Mouse (Mus musculus) lung, postnatal 0 days (tissue): Measurements from ENCODE around the gene Vps9d1. TPM values are rescaled to one million over a fixed set of nuclear protein-coding genes. Genes with fewer than 3 reads are reported as not detected.

Experiments
- ATAC-seq: fragments of 200-750 bp; cut with Nextera tagmentation; 2 replicates; pipeline ENCODE4 v1.8.0; 2017; ENCODE audit warnings: moderate library complexity
- DNase-seq: peaks from one replicate; pipeline ENCODE4 v3.0.0-alpha.2; 2016; ENCODE audit warnings: low spot score
- H3K27ac ChIP-seq: fragments of 300-500 bp; sonication (generic); 2 replicates; pipeline ENCODE4 v1.5.1; 2014; ENCODE audit warnings: antibody characterized with exemption, mild to moderate bottlenecking, low read length, mixed read lengths
- H3K27me3 ChIP-seq: fragments of 300-500 bp; sonication (generic); replicated peaks from 2 replicates; pipeline ENCODE4 v1.6.1; 2014; ENCODE audit warnings: low read length, mixed read lengths; ENCODE audit not compliant: insufficient read depth
- H3K36me3 ChIP-seq: fragments of 300-500 bp; sonication (generic); 2 replicates; pipeline ENCODE4 v1.6.1; 2014; ENCODE audit warnings: low read length, mixed read lengths; ENCODE audit not compliant: insufficient read depth
- H3K4me1 ChIP-seq: fragments of 300-500 bp; sonication (generic); 2 replicates; pipeline ENCODE4 v1.6.1; 2014; ENCODE audit warnings: antibody characterized with exemption, low read depth, low read length, mixed read lengths; ENCODE audit not compliant: insufficient read depth
- H3K4me2 ChIP-seq: fragments of 300-500 bp; sonication (generic); replicated peaks from 2 replicates; pipeline ENCODE4 v1.6.1; 2014; ENCODE audit warnings: low read depth, mild to moderate bottlenecking, low read length, moderate library complexity, mixed read lengths
- H3K4me3 ChIP-seq: fragments of 300-500 bp; sonication (generic); 2 replicates; pipeline ENCODE4 v1.5.1; 2014; ENCODE audit warnings: low read depth, low read length
- H3K9ac ChIP-seq: fragments of 300-500 bp; sonication (generic); replicated peaks from 2 replicates; pipeline ENCODE4 v1.6.1; 2014; ENCODE audit warnings: low read depth, mild to moderate bottlenecking
- H3K9me3 ChIP-seq: fragments of 300-500 bp; sonication (generic); 2 replicates; pipeline ENCODE4 v1.6.1; 2016; ENCODE audit warnings: low read length, mixed read lengths
- CTCF ChIP-seq: IDR thresholded peaks from 2 replicates; pipeline ENCODE4 v1.5.1; 2016; ENCODE audit warnings: antibody characterized with exemption, mild to moderate bottlenecking
- EP300 ChIP-seq: IDR thresholded peaks from 2 replicates; pipeline ENCODE4 v1.6.1; 2016; ENCODE audit warnings: antibody characterized with exemption, mild to moderate bottlenecking, control low read depth
- WGBS: fragments of 180-500 bp; shearing (Covaris S2); extraction: QIAGEN DNeasy Blood & Tissue Kit; methylation state at CpG from one replicate; pipeline ENCODE4 v1.1.7; 2014; 5-methylcytosine and 5-hydroxymethylcytosine counted together
- polyA plus RNA-seq: library from polyadenylated mRNA; unstranded; fragments of >200 nt; fragmentation: Nextera tagmentation; extraction: Ambion mirVana; gene quantifications from 2 replicates; pipeline ENCODE4 v1.2.1, GENCODE M21; 2015

Gene Vps9d1
- polyA plus RNA-seq, 1 experiment from 2014 or later = 14.0 TPM

DNA sequence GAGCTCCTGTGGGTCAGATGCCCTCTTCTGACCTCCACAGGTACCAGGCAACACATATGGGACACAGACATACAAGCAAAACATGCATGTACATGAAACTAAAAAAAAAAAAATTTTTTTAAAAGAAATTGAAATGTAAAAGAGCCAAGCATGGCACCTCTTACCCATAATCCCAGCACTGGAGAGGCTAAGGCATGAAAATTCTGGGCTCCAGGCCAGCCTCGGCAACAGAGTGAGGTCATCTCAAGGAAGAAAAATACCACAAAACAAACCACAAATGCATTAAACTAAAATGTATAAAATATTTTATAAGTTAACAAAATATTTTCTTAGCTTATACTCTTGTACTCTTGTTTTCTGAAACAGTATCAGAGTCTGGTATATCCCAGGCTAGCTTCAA, 33.2 kb downstream of the Vps9d1 start:
- H3K9me3 ChIP-seq = no peaks in the 10 kb centered on the region
- H3K4me2 ChIP-seq = no peak overlapping the region
- H3K4me3 ChIP-seq = no peak overlapping the region
- WGBS = 48% methylated on average over 1 of the region's 1 CpGs
- no peak for ATAC-seq
- no peak for DNase-seq
- H3K27ac ChIP-seq = no peak overlapping the region
- no peaks in the 10 kb centered on the region for H3K36me3 ChIP-seq
- no peak overlapping the region for H3K9ac ChIP-seq
- 0 out of 2 replicates have a peak, but pooled peaks cover 3% of the 10 kb centered on the region for H3K4me1 ChIP-seq
- TF ChIP-seq EP300 = no peak
- no peak for TF ChIP-seq CTCF
- H3K27me3 ChIP-seq = no peaks in the 10 kb centered on the region

DNA sequence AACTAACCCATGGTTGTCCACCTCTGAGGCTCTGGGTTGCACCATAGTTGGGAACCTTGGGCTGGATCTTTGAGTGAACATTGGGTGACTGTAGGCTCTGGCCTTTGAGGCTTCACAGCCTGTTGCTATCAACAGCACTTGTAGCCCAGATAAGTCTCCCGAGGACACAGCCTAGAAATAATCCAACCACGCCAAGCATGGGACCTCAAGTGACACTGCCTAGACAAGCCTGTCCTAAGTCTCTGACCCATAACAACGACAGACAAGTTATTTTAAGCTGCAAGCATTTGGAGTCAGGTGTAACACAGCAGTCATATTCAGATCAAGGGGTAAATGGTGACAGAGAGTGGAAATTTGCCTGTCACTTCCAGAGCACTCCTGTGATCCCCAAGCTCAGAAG, 38.7 kb downstream of the Vps9d1 start:
- Histone ChIP-seq H3K27me3 (no peaks in the 10 kb centered on the region), H3K36me3 (no peaks in the 10 kb centered on the region), H3K4me1 (peaks cover 8% of the 10 kb centered on the region; the same call in 1 of the 2 replicates), H3K4me3 (no peak overlapping the region), H3K9ac (no peak overlapping the region), H3K4me2 (no peak overlapping the region), H3K9me3 (no peaks in the 10 kb centered on the region), H3K27ac (no peak overlapping the region)
- TF ChIP-seq EP300 = no peak
- no peak for TF ChIP-seq CTCF
- DNase-seq (no peak), ATAC-seq (no peak)
- WGBS = 68% methylated on average over 3 of the region's 3 CpGs

DNA sequence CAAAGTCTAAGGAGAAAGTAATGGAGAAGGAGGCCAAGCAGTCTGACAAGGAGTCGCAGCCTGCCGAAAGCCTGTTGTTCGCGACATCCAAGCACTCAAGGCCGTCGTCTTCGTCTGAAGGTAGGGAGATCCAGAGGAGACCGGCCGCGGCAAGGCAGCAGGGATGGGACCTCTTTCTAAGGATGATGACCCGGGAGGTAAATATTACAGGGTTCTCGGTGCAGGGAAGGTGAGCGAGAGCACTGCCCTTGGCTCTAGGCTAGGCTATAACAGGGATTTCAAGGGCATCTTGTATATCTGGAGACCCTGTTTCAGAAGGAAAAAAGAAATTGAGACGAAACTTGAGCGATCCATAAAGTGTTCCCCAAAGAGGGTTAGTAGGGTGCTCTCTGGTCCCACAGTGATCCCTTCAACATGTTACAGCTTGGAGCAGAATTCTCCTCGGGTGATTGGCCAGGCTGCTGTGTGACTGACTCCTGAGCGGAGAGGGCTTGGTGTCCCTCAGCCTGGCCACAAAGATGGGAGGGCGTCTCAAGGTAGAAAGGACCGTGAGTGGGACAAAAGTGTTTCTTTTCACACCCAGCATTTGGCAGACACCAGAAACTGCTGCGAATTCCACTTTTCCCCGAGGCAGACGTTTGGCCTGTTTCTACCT, 40.9 kb downstream of the Vps9d1 start:
- H3K27me3 ChIP-seq = no peaks in the 10 kb centered on the region
- no peaks in the 10 kb centered on the region for H3K9me3 ChIP-seq
- peaks cover 8% of the 10 kb centered on the region; the same call in 1 of the 2 replicates for H3K4me1 ChIP-seq
- DNase-seq = no peak
- WGBS = 12% methylated on average over 22 of the region's 22 CpGs
- peak overlapping the region; percentile 96 for H3K9ac ChIP-seq
- no peak for TF ChIP-seq EP300
- TF ChIP-seq CTCF = no peak
- peaks cover 12% of the 10 kb centered on the region; the same call in 1 of the 2 replicates for H3K36me3 ChIP-seq
- ATAC-seq = peak; percentile 15
- H3K4me3 ChIP-seq = peak overlapping the region; percentile 73
- H3K4me2 ChIP-seq = peak overlapping the region; percentile 88
- H3K27ac ChIP-seq = 0 out of 2 replicates have a peak overlapping the region, but pooled peaks have one; percentile 11

DNA sequence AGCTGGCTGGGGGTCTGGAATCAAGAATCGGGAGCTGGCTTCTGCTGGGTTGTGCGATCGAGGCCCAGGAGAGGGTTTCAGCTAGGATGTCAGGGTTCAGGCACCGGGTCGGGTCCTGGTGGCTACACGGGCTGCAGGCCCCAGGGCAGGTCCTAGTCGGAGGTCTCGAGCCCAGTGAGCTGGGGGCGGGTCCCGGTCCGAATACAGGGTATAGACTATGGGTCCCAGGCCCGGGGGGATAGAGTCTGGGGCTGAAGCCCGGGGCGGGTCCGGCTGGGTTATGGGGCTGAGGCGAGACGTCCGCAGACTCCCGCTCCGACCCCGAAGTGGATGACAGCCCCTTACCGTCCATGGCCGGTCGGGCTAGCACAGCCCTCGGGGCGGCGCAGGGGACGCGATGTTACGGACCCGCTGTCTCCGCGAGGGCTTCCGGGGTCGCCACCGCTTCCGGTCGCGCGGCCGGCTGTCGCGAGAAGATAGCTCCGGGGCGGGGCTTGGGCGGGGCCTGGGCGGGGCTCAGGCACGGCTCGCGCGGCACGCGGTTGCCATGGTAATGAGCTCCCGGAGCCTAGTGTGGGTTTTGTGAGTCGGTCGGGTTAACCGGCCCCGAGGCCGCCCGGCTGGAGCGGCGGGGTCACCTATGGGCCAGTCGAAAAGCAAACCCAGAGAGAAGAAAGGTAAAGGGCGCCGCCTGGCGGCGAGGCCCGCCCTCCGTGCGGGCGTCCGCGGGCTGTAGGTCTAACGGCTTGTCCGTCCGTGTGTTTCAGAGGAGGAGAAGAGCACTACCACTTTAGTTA, 41.6 kb downstream of the Vps9d1 start, which contains the start of the genes Chmp1a and Spata33:
TSS of gene Chmp1a (minus strand) at position 443 of the 797 bp plus-strand sequence.
TSS of gene Spata33 (plus strand) at position 512 of the 797 bp plus-strand sequence.
- Histone ChIP-seq H3K27me3 (no peaks in the 10 kb centered on the region), H3K9ac (peak within 1 kb of the TSS; percentile 96), H3K9me3 (no peaks in the 10 kb centered on the region), H3K4me3 (peak within 1 kb of the TSS; percentile 73), H3K4me2 (peak within 1 kb of the TSS; percentile 88), H3K27ac (peak within 1 kb of the TSS; percentile 61), H3K36me3 (peaks cover 12% of the 10 kb centered on the region; the same call in 1 of the 2 replicates), H3K4me1 (peaks cover 8% of the 10 kb centered on the region; the same call in 1 of the 2 replicates)
- DNase-seq (peak; percentile 98), ATAC-seq (peak; percentile 96)
- under 1% methylated on average over 72 of the region's 76 CpGs for WGBS
- TF ChIP-seq EP300 (peak; percentile 69), CTCF (peak; percentile 75)

DNA sequence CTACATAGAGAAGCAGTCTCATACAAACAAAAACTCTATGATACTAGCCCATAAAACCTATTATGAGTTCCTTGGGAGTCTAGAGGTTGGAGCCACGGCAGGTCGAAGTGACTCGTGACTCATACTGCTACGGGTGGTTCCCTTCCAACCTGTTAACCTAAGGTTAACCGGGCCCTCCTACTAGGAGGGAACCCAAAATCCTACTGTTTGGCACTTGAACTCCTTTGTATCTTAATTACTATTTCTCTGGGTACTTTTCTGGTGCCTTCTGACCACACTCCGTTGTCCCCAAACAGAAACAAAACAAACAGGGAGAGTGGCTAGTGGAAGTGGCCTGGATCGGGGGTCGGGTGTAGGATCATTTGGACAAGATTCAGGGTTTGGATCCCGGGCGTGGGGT, 42.3 kb downstream of the Vps9d1 start:
- 27% methylated on average over 10 of the region's 10 CpGs for WGBS
- Histone ChIP-seq H3K4me2 (peak overlapping the region; percentile 88), H3K36me3 (peaks cover 12% of the 10 kb centered on the region; the same call in 1 of the 2 replicates), H3K9ac (peak overlapping the region; percentile 96), H3K27me3 (no peaks in the 10 kb centered on the region), H3K4me1 (peaks cover 8% of the 10 kb centered on the region; the same call in 1 of the 2 replicates), H3K4me3 (peak overlapping the region; percentile 73), H3K9me3 (no peaks in the 10 kb centered on the region), H3K27ac (peak overlapping the region; percentile 61)
- DNase-seq (no peak), ATAC-seq (no peak)
- TF ChIP-seq CTCF (no peak), EP300 (no peak)

DNA sequence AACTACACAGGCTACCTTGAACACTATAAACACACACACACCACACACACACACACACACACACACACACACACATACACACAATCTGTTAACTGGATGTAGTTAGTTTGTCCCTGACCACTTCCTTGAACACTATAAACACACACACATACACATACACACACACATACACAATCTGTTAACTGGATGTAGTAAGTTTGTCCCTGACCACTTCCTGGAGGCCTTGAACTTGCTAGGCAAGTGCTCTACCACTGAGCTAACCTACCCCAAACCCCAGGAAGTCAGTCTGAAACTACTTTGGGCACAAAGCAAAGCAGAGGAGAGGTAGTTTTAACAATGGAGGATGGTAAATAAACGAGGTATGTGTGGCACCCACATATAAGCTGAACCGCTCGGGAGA, 50.6 kb downstream of the Vps9d1 start:
- no peak overlapping the region for H3K4me3 ChIP-seq
- TF ChIP-seq EP300 (no peak), CTCF (no peak)
- 72% methylated on average over 3 of the region's 3 CpGs for WGBS
- peak; percentile 28 for DNase-seq
- H3K27ac ChIP-seq = no peak overlapping the region
- H3K4me1 ChIP-seq = no peaks in the 10 kb centered on the region
- no peak overlapping the region for H3K4me2 ChIP-seq
- no peak for ATAC-seq
- peaks cover under 1% of the 10 kb centered on the region; the same call in 1 of the 2 replicates for H3K36me3 ChIP-seq
- H3K27me3 ChIP-seq = no peaks in the 10 kb centered on the region
- H3K9ac ChIP-seq = no peak overlapping the region
- H3K9me3 ChIP-seq = no peaks in the 10 kb centered on the region
